Mouse (Mus musculus) heart, adult 2 months (tissue): ENCODE data around the gene Pde11a.

Source experiments
- CTCF ChIP-seq: fragments of 200-600 bp; IDR thresholded peaks from 2 replicates; pipeline ENCODE4 v1.8.1; 2022; ENCODE audit warnings: antibody characterized with exemption, mild to moderate bottlenecking, moderate library complexity
- POLR2A ChIP-seq: fragments of 200-500 bp; IDR thresholded peaks from 2 replicates; pipeline ENCODE4 v1.6.1; 2011; ENCODE audit warnings: mild to moderate bottlenecking, low read depth, low read length, control low read depth; ENCODE audit not compliant: insufficient read depth

DNA sequence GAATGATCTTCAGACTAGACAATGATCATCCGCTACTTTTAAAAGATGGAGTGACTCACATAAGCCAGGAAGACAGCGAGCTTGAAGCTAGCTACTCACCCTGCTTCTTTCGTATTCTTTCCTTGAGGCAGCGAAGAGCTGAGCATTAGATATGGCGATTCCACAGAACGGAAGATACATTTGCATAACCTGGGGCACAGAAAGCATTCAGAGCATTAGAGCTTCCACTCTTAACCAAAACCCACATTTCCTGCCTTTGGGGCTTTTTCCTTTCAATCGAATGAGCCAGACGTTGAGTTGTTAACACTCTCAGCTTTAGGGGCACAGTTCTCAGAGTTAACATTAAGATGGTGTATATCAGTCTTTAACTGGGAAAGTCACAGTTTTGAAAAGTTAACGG is 123.4 kb downstream of the Pde11a start:
- TF ChIP-seq POLR2A (no peak), CTCF (no peak)
